Mouse (Mus musculus): ENCODE results near the gene Adap1.

GRCm38 (mm10) chr5:139332590-139333272, 7.3 kb upstream of the Adap1 start:
- TF ChIP-seq CTCF (IDR thresholded peaks at IDR 0.05) = no peak
- no peak for TF ChIP-seq POLR2A (IDR thresholded peaks at IDR 0.05; ENCODE audit: insufficient read depth, low read depth, low read length)

All from heart, adult 2 months (tissue).